Mouse (Mus musculus): ENCODE measurements around the gene Lrfn3.

The Lrfn3 gene

GRCm38 (mm10) chr7:30346635-30347379, 15.8 kb downstream of the Lrfn3 start:
- peak; percentile 75 for DNase-seq (ENCODE audit: low spot score)

- no peak for DNase-seq (ENCODE audit: low spot score)
Measured at GRCm38 (mm10) chr7:30339432-30340109, 23.0 kb downstream of the Lrfn3 start.

- peak; percentile 89 for DNase-seq (ENCODE audit: low spot score)
Measured at GRCm38 (mm10) chr7:30336384-30336783, 26.2 kb downstream of the Lrfn3 start.

GRCm38 (mm10) chr7:30335688-30336087, 26.9 kb downstream of the Lrfn3 start:
- no peak for DNase-seq (ENCODE audit: low spot score)

GRCm38 (mm10) chr7:30334563-30334962, 28.0 kb downstream of the Lrfn3 start:
- DNase-seq (ENCODE audit: low spot score): no peak

GRCm38 (mm10) chr7:30333436-30333835, 29.1 kb downstream of the Lrfn3 start:
- DNase-seq (ENCODE audit: low spot score): peak; percentile 59

- no peak for DNase-seq (ENCODE audit: low spot score)
Measured at GRCm38 (mm10) chr7:30332622-30333259, 29.8 kb downstream of the Lrfn3 start.

- peak; percentile 73 for DNase-seq (ENCODE audit: low spot score)
Measured at GRCm38 (mm10) chr7:30331887-30332286, 30.7 kb downstream of the Lrfn3 start.

- no peak for DNase-seq (ENCODE audit: low spot score)
Measured at GRCm38 (mm10) chr7:30328379-30328778, 34.2 kb downstream of the Lrfn3 start.

- DNase-seq (ENCODE audit: low spot score): no peak
Measured at GRCm38 (mm10) chr7:30327140-30327539, 35.4 kb downstream of the Lrfn3 start.

- DNase-seq (ENCODE audit: low spot score): no peak
Measured at GRCm38 (mm10) chr7:30326427-30326826, 36.1 kb downstream of the Lrfn3 start.

GRCm38 (mm10) chr7:30325364-30325763, 37.2 kb downstream of the Lrfn3 start:
- DNase-seq (ENCODE audit: low spot score): peak; percentile 56

GRCm38 (mm10) chr7:30324300-30324944, 38.1 kb downstream of the Lrfn3 start:
- no peak for DNase-seq (ENCODE audit: low spot score)

GRCm38 (mm10) chr7:30323795-30324194, 38.8 kb downstream of the Lrfn3 start, which contains the start of gene Sdhaf1:
Sdhaf1 (minus strand) TSS chr7:30323895.
- DNase-seq (ENCODE audit: low spot score): no peak

- no peak for DNase-seq (ENCODE audit: low spot score)
Measured at GRCm38 (mm10) chr7:30322865-30323264, 39.7 kb downstream of the Lrfn3 start.

GRCm38 (mm10) chr7:30322285-30322667, 40.3 kb downstream of the Lrfn3 start:
- peak; percentile 99 for DNase-seq (ENCODE audit: low spot score)

GRCm38 (mm10) chr7:30321539-30322284, 40.9 kb downstream of the Lrfn3 start, which contains the start of gene E130208F15Rik:
E130208F15Rik (plus strand) TSS chr7:30321740.
- peak; percentile 69 for DNase-seq (ENCODE audit: low spot score)

- no peak for DNase-seq (ENCODE audit: low spot score)
Measured at GRCm38 (mm10) chr7:30320946-30321345, 41.6 kb downstream of the Lrfn3 start.

- no peak for DNase-seq (ENCODE audit: low spot score)
Measured at GRCm38 (mm10) chr7:30318142-30318541, 44.4 kb downstream of the Lrfn3 start.

- peak; percentile 29 for DNase-seq (ENCODE audit: low spot score)
Measured at GRCm38 (mm10) chr7:30315559-30316529, 46.7 kb downstream of the Lrfn3 start.
